In genomic region chr7:99539201-99539891, GRCm38 (mm10) we compare ENCODE assay signal across 1 mouse cellular context.
TF ChIP-seq lines count a peak whose summit lies in the region.

No protein-coding gene starts in this region.

TF ChIP-seq in MEL, 35 proteins besides CTCF, POLR2A, EP300 and RAD21 (continued from another document):
- TF ChIP-seq CHD1 (IDR thresholded peaks at IDR 0.05; ENCODE audit: low read depth, low read length) (no peak), CHD2 (IDR thresholded peaks at IDR 0.05; ENCODE audit: low read length) (no peak), TCF12 (IDR thresholded peaks at IDR 0.05; ENCODE audit: low read depth, low read length) (no peak), MAX (IDR thresholded peaks at IDR 0.05; ENCODE audit: low read length) (no peak), ELF1 (IDR thresholded peaks at IDR 0.05; ENCODE audit: low read depth, low read length) (no peak), GABPA (IDR thresholded peaks at IDR 0.05; ENCODE audit: low read depth, low read length) (no peak), UBTF (IDR thresholded peaks at IDR 0.05; ENCODE audit: borderline replicate concordance, insufficient read depth, low read depth, low read length) (no peak)
TF ChIP-seq in MEL: peak in this region for 0.
